Mouse (Mus musculus) liver, embryonic 12.5 days (tissue): ENCODE data around the gene Pik3cd. TPM values are rescaled to one million over a fixed set of nuclear protein-coding genes. Genes with fewer than 3 reads are reported as not detected.

ENCODE experiments used
- ATAC-seq: fragments of 200-750 bp; cut with Nextera tagmentation; 2 replicates; pipeline ENCODE4 v1.8.0; 2017; ENCODE audit warnings: moderate number of reproducible peaks, mild to moderate bottlenecking, moderate library complexity
- H3K27ac ChIP-seq: fragments of 300-500 bp; sonication (generic); 2 replicates; pipeline ENCODE4 v1.5.1; 2016; ENCODE audit warnings: mild to moderate bottlenecking
- H3K27me3 ChIP-seq: fragments of 300-500 bp; sonication (generic); replicated peaks from 2 replicates; pipeline ENCODE4 v1.6.1; 2016; ENCODE audit warnings: mild to moderate bottlenecking, moderate library complexity
- H3K36me3 ChIP-seq: fragments of 300-500 bp; sonication (generic); 2 replicates; pipeline ENCODE4 v1.6.1; 2016; ENCODE audit warnings: mild to moderate bottlenecking, moderate library complexity
- H3K4me1 ChIP-seq: fragments of 300-500 bp; sonication (generic); 2 replicates; pipeline ENCODE4 v1.6.1; 2016
- H3K4me2 ChIP-seq: fragments of 300-500 bp; sonication (generic); 2 replicates; pipeline ENCODE4 v1.6.1; 2016; ENCODE audit warnings: mild to moderate bottlenecking, moderate library complexity
- H3K4me3 ChIP-seq: fragments of 300-500 bp; sonication (generic); 2 replicates; pipeline ENCODE4 v1.5.1; 2016; ENCODE audit warnings: mild to moderate bottlenecking, moderate library complexity
- H3K9ac ChIP-seq: fragments of 300-500 bp; sonication (generic); 2 replicates; pipeline ENCODE4 v1.6.1; 2016; ENCODE audit warnings: mild to moderate bottlenecking, moderate library complexity
- H3K9me3 ChIP-seq: fragments of 300-500 bp; sonication (generic); replicated peaks from 2 replicates; pipeline ENCODE4 v1.6.1; 2016; ENCODE audit warnings: mild to moderate bottlenecking, moderate library complexity
- WGBS: fragments of 180-500 bp; shearing (Covaris S2); methylation state at CpG from one replicate; pipeline ENCODE4 v1.1.7; 2016; ENCODE audit not compliant: insufficient replicate concordance; 5-methylcytosine and 5-hydroxymethylcytosine counted together
- polyA plus RNA-seq: library from polyadenylated mRNA; unstranded; fragments of >200 nt; fragmentation: Nextera tagmentation; extraction: Ambion mirVana; gene quantifications from 2 replicates; pipeline ENCODE4 v1.2.1, GENCODE M21; 2016

Gene Pik3cd
- polyA plus RNA-seq, 1 experiment from 2014 or later: 7.6 TPM

GRCm38 (mm10) chr4:149657858-149658416 lies 44.4 kb downstream of the Pik3cd start:
- Histone ChIP-seq H3K4me1 (peaks cover 38% of the 10 kb centered on the region), H3K9ac (no peak overlapping the region), H3K36me3 (peaks cover 28% of the 10 kb centered on the region), H3K27me3 (no peaks in the 10 kb centered on the region), H3K4me3 (no peak overlapping the region), H3K4me2 (no peak overlapping the region), H3K27ac (no peak overlapping the region), H3K9me3 (no peaks in the 10 kb centered on the region)
- 56% methylated on average over 11 of the region's 11 CpGs for WGBS
- ATAC-seq: no peak

GRCm38 (mm10) chr4:149654232-149654631 lies 48.1 kb downstream of the Pik3cd start:
- no peak for ATAC-seq
- Histone ChIP-seq H3K27ac (no peak overlapping the region), H3K9ac (no peak overlapping the region), H3K4me1 (peaks cover 9% of the 10 kb centered on the region), H3K4me2 (no peak overlapping the region), H3K9me3 (no peaks in the 10 kb centered on the region), H3K27me3 (no peaks in the 10 kb centered on the region), H3K36me3 (peaks cover 49% of the 10 kb centered on the region), H3K4me3 (no peak overlapping the region)
- WGBS: 67% methylated on average over 4 of the region's 4 CpGs

DNA sequence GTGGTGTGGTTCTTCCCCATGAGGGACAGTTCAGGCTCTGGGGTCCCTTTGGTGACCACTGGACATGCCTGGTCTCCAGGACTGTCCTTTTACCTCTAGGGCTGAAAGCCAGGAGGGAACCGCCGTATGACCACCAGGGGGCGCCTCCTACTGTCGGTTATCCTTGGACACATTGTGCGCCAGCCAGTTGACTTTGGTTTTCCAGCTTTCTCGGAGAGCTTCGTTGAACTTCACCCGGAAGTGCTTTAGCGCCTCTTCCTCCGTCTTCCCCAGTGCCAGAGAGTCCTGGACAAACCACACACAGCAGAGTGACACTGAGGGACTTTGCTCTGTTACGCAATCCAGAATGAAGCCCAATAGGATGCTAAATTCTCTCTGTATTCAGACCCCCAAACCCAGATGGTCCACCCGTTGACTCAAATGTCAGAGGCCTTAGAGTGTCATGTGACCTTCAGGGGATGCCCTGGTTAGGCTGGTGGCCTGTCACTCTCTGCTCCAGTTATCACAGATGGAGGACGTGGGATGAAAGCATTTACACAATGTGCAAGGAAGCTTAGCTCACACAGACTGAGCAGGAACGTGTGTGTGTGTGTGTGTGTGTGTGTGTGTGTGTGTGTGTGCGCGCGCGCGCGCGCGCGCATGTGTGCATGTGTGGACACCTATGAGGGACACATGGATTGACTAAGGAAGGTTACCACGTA lies 51.7 kb downstream of the Pik3cd start:
- H3K4me1 ChIP-seq: peaks cover 18% of the 10 kb centered on the region
- no peak overlapping the region for H3K4me2 ChIP-seq
- peaks cover 63% of the 10 kb centered on the region for H3K36me3 ChIP-seq
- ATAC-seq: 0 out of 2 replicates have a peak, but pooled peaks have one; percentile 20
- H3K9me3 ChIP-seq: no peaks in the 10 kb centered on the region
- H3K4me3 ChIP-seq: no peak overlapping the region
- no peak overlapping the region for H3K27ac ChIP-seq
- no peaks in the 10 kb centered on the region for H3K27me3 ChIP-seq
- H3K9ac ChIP-seq: no peak overlapping the region
- WGBS: 61% methylated on average over 24 of the region's 24 CpGs

- WGBS: 52% methylated on average over 20 of the region's 20 CpGs
- H3K36me3 ChIP-seq: peaks cover 52% of the 10 kb centered on the region
- H3K27ac ChIP-seq: peak overlapping the region; percentile 11; the same call in 1 of the 2 replicates
- H3K9ac ChIP-seq: no peak overlapping the region
- H3K27me3 ChIP-seq: no peaks in the 10 kb centered on the region
- ATAC-seq: 0 out of 2 replicates have a peak, but pooled peaks have one; percentile 21
- H3K4me3 ChIP-seq: no peak overlapping the region
- no peak overlapping the region for H3K4me2 ChIP-seq
- peaks cover 18% of the 10 kb centered on the region for H3K4me1 ChIP-seq
- no peaks in the 10 kb centered on the region for H3K9me3 ChIP-seq
Observed at GRCm38 (mm10) chr4:149648031-149648805, 54.2 kb downstream of the Pik3cd start.

DNA sequence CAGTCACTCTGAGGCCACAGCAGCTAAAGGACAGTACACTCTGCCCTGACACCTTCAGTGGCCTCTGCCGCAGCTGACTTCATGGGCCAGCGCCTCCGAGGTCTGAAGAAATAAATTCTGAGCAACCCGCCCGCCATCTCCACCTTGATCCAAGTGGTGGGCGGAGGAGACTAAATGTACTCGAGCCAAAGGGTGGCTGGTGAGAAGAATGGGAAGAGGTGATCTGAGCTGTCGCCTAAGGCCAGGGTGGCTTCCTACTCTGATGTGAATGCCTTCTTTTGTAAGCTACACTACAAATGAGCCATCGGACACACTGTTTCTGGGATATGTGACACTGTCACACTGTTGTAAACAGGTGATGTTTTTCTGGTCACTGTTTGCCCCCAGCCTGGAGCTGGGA lies 56.6 kb downstream of the Pik3cd start:
- H3K4me2 ChIP-seq: no peak overlapping the region
- no peaks in the 10 kb centered on the region for H3K9me3 ChIP-seq
- H3K4me1 ChIP-seq: peaks cover 33% of the 10 kb centered on the region
- peaks cover 34% of the 10 kb centered on the region for H3K36me3 ChIP-seq
- no peak overlapping the region for H3K27ac ChIP-seq
- ATAC-seq: no peak
- no peaks in the 10 kb centered on the region for H3K27me3 ChIP-seq
- H3K9ac ChIP-seq: no peak overlapping the region
- H3K4me3 ChIP-seq: no peak overlapping the region
- 78% methylated on average over 9 of the region's 9 CpGs for WGBS

DNA sequence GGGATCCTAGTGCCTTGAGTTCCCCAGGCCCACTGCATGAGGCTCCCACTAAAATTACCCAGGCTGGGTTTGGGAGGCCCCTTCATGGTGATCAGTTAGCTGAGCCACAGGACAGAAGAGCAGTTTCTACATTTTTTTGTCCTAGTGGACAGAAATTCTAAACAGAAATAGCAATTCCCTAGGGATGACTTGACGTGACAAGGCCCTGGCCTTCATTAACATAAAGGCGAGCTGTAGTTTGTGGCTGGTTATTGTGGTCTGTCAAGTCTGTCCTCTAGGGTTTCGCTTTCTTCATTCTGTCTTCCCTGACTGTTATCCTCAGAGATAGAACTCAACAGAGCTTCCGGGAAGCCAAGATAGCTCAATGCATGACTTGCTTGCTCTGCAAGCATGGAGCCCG lies 60.4 kb downstream of the Pik3cd start:
- H3K4me2 ChIP-seq: no peak overlapping the region
- no peaks in the 10 kb centered on the region for H3K27me3 ChIP-seq
- no peak overlapping the region for H3K4me3 ChIP-seq
- no peak overlapping the region for H3K27ac ChIP-seq
- no peaks in the 10 kb centered on the region for H3K9me3 ChIP-seq
- H3K36me3 ChIP-seq: peaks cover 19% of the 10 kb centered on the region
- no peak overlapping the region for H3K9ac ChIP-seq
- no peak for ATAC-seq
- 70% methylated on average over 5 of the region's 5 CpGs for WGBS
- peaks cover 19% of the 10 kb centered on the region; the same call in 1 of the 2 replicates for H3K4me1 ChIP-seq

- H3K9me3 ChIP-seq: no peaks in the 10 kb centered on the region
- H3K36me3 ChIP-seq: peaks cover 13% of the 10 kb centered on the region
- ATAC-seq: no peak
- no peak overlapping the region for H3K9ac ChIP-seq
- no peak overlapping the region for H3K4me2 ChIP-seq
- H3K27me3 ChIP-seq: no peaks in the 10 kb centered on the region
- 65% methylated on average over 8 of the region's 8 CpGs for WGBS
- no peak overlapping the region for H3K4me3 ChIP-seq
- H3K27ac ChIP-seq: no peak overlapping the region
- H3K4me1 ChIP-seq: peaks cover 17% of the 10 kb centered on the region; the same call in 1 of the 2 replicates
Observed at GRCm38 (mm10) chr4:149641400-149641799, 61.0 kb downstream of the Pik3cd start.

DNA sequence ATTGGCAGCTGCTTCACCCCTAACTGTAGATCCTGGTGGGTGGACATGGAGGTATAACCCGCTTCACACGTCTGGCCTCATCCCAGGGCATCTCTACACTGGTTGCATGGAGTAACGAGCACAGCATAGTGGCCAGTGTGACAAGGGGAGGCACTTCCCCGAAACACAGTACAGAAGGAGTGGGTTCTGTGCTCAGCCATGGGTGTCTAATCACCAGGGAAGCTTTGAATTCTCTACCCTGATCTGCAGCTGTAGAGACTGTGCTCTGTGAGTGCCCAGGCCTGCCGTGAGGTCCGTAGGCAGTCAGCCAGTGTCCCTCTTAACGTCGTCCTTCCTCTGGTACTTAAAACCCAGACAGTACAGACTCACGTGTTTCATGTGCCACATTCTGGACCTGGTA lies 61.5 kb downstream of the Pik3cd start:
- Histone ChIP-seq H3K9me3 (no peaks in the 10 kb centered on the region), H3K4me2 (no peak overlapping the region), H3K4me3 (no peak overlapping the region), H3K36me3 (peaks cover 10% of the 10 kb centered on the region), H3K27ac (no peak overlapping the region), H3K4me1 (peaks cover 17% of the 10 kb centered on the region; the same call in 1 of the 2 replicates), H3K9ac (no peak overlapping the region), H3K27me3 (no peaks in the 10 kb centered on the region)
- no peak for ATAC-seq
- WGBS: 71% methylated on average over 9 of the region's 9 CpGs

- Histone ChIP-seq H3K4me1 (peaks cover 40% of the 10 kb centered on the region), H3K36me3 (no peaks in the 10 kb centered on the region), H3K27ac (no peak overlapping the region), H3K4me3 (no peak overlapping the region), H3K27me3 (no peaks in the 10 kb centered on the region), H3K9ac (no peak overlapping the region), H3K9me3 (no peaks in the 10 kb centered on the region), H3K4me2 (no peak overlapping the region)
- WGBS: 75% methylated on average over 7 of the region's 7 CpGs
- ATAC-seq: no peak
Observed at GRCm38 (mm10) chr4:149637942-149638341, 64.4 kb downstream of the Pik3cd start.

DNA sequence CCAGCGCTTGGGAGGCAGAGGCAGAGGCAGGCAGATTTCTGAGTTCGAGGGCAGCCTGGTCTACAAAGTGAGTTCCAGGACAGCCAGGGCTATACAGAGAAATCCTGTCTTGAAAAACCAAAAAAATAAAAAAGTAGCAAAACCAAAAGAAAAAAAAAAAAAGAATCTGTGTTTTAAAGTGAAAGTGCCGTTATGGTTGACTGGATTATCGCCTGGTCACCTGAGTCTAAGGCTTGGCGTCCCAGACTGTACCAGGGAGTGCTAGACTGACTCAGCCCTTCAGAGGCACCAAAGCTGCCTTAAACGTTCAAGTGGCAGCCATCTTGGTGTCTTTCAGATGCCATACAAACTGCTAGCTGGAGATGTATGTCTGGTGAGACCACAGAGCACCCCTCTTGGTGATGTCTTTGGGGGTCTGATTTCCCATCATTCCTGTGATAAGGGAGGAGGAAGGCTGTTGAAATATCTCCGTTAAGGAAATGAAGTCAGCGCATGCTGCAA lies 66.4 kb downstream of the Pik3cd start:
- H3K36me3 ChIP-seq: no peaks in the 10 kb centered on the region
- no peaks in the 10 kb centered on the region for H3K9me3 ChIP-seq
- H3K4me1 ChIP-seq: peaks cover 41% of the 10 kb centered on the region
- H3K27me3 ChIP-seq: no peaks in the 10 kb centered on the region
- no peak overlapping the region for H3K9ac ChIP-seq
- H3K27ac ChIP-seq: no peak overlapping the region
- no peak overlapping the region for H3K4me2 ChIP-seq
- no peak for ATAC-seq
- WGBS: 75% methylated on average over 8 of the region's 8 CpGs
- H3K4me3 ChIP-seq: no peak overlapping the region

DNA sequence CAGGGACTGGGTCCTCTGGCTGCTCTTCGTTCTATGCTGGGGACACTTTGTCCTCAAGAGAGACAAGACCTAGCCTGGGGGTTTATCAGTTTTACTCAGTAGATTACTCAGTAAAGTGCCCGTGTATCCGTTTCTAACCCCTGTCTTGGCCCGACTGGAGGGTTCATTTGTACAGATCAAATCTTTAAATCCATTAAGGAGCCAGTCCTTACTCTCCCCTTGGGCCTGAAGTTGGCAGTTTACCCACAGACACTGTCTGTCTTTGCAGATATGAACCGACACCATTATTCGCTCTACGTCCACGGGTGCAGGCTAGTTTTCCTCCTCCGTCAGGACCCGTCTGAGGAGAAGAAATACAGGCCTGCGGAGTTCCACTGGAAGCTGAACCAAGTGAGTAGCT lies 67.4 kb downstream of the Pik3cd start:
- Histone ChIP-seq H3K36me3 (no peaks in the 10 kb centered on the region), H3K4me1 (peaks cover 37% of the 10 kb centered on the region), H3K9ac (no peak overlapping the region), H3K4me2 (no peak overlapping the region), H3K4me3 (no peak overlapping the region), H3K27ac (peak overlapping the region; percentile 24; the same call in 1 of the 2 replicates), H3K27me3 (no peaks in the 10 kb centered on the region), H3K9me3 (no peaks in the 10 kb centered on the region)
- no peak for ATAC-seq
- 53% methylated on average over 11 of the region's 11 CpGs for WGBS

GRCm38 (mm10) chr4:149634157-149634556 lies 68.2 kb downstream of the Pik3cd start:
- H3K27me3 ChIP-seq: no peaks in the 10 kb centered on the region
- 47% methylated on average over 1 of the region's 1 CpGs for WGBS
- no peak overlapping the region for H3K9ac ChIP-seq
- H3K4me2 ChIP-seq: no peak overlapping the region
- no peak for ATAC-seq
- no peak overlapping the region for H3K4me3 ChIP-seq
- H3K27ac ChIP-seq: peak overlapping the region; percentile 82; the same call in 1 of the 2 replicates
- H3K4me1 ChIP-seq: peaks cover 37% of the 10 kb centered on the region
- H3K9me3 ChIP-seq: no peaks in the 10 kb centered on the region
- H3K36me3 ChIP-seq: no peaks in the 10 kb centered on the region
